Mouse (Mus musculus) myocyte (in vitro differentiated cells): ENCODE measurements around the gene Ecm2.

ENCODE experiments used
- MYOD1 ChIP-seq, 3 experiments: IDR thresholded peaks; one replicate each; pipeline ENCODE4 v1.6.1; 2011; ENCODE audit warnings: control low read depth in 2 of 3, low read depth in 2 of 3, mild to moderate bottlenecking in 2 of 3, moderate library complexity in 1 of 3; ENCODE audit not compliant: insufficient read length in 2 of 3, control insufficient read depth in 1 of 3
- POLR2A ChIP-seq: IDR thresholded peaks from one replicate; pipeline ENCODE4 v1.6.1; 2011; ENCODE audit warnings: low read depth, mild to moderate bottlenecking, control low read depth, moderate library complexity; ENCODE audit not compliant: insufficient read length

DNA sequence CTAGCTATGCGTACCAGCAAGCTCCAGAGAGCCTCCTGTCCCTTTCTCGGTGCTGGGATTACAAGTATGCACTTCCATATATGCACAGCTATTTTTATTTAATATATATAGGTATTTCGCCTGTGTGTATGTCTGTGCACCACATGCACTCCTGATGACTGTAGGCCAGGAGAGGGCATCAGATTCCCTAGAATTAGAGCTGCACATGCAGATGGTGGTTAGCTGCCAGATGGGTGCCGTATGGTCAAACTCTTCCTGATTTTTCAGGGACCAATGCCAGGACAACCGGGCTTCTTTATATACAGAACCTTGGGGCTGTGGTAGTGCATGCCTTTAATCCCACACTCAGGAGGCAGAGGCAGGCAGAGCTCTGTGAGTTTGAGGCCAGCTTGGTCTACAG, 35.6 kb upstream of the Ecm2 start:
- no peak for TF ChIP-seq POLR2A
- no peak for TF ChIP-seq MYOD1 (IDR thresholded peaks at IDR 0.05; ENCODE audit: control insufficient read depth in 1 of 3, insufficient read length in 2 of 3, low read depth in 2 of 3)
